Mouse (Mus musculus) limb, embryonic 11.5 days (tissue): Measurements from ENCODE around the gene Clca4a. TPM values are rescaled to one million over a fixed set of nuclear protein-coding genes. Genes with fewer than 3 reads are reported as not detected.
"Not testable (repeated sequence)": the region's sequence is repeated elsewhere in the genome, so short reads cannot be mapped to it uniquely, and the experiment has no call there.

Source experiments
- ATAC-seq: fragments of 200-750 bp; cut with Nextera tagmentation; 2 replicates; pipeline ENCODE4 v1.8.0; 2017; ENCODE audit warnings: low read depth; ENCODE audit not compliant: insufficient number of reproducible peaks, low FRiP score, low TSS enrichment
- DNase-seq: peaks from one replicate; pipeline ENCODE4 v3.0.0-alpha.2; 2015; ENCODE audit warnings: low spot score
- H3K27ac ChIP-seq: fragments of 300-500 bp; sonication (generic); replicated peaks from 2 replicates; pipeline ENCODE4 v1.5.1; 2014; ENCODE audit warnings: low read depth, mild to moderate bottlenecking, low read length
- H3K27me3 ChIP-seq: fragments of 300-500 bp; sonication (generic); 2 replicates; pipeline ENCODE4 v1.6.1; 2014; ENCODE audit warnings: mild to moderate bottlenecking, low read length, mixed read lengths; ENCODE audit not compliant: control insufficient read depth, insufficient read depth
- H3K36me3 ChIP-seq: fragments of 300-500 bp; sonication (generic); 2 replicates; pipeline ENCODE4 v1.6.1; 2014; ENCODE audit warnings: mild to moderate bottlenecking, low read length, moderate library complexity, mixed read lengths; ENCODE audit not compliant: control insufficient read depth, insufficient read depth
- H3K4me1 ChIP-seq: fragments of 300-500 bp; sonication (generic); 2 replicates; pipeline ENCODE4 v1.6.1; 2014; ENCODE audit warnings: low read length, mixed read lengths; ENCODE audit not compliant: control insufficient read depth, insufficient read depth
- H3K4me2 ChIP-seq: fragments of 300-500 bp; sonication (generic); 2 replicates; pipeline ENCODE4 v1.6.1; 2014; ENCODE audit warnings: low read depth, mild to moderate bottlenecking, moderate library complexity; ENCODE audit not compliant: severe bottlenecking
- H3K4me3 ChIP-seq: fragments of 300-500 bp; sonication (generic); 2 replicates; pipeline ENCODE4 v1.5.1; 2014; ENCODE audit warnings: low read depth, low read length
- H3K9ac ChIP-seq: fragments of 300-500 bp; sonication (generic); 2 replicates; pipeline ENCODE4 v1.6.1; 2014; ENCODE audit warnings: mild to moderate bottlenecking, low read length
- H3K9me3 ChIP-seq: fragments of 300-500 bp; sonication (generic); 2 replicates; pipeline ENCODE4 v1.6.1; 2016; ENCODE audit warnings: low read length; ENCODE audit not compliant: control insufficient read depth
- WGBS: fragments of 180-500 bp; shearing (Covaris S2); extraction: QIAGEN DNeasy Blood & Tissue Kit; methylation state at CpG from one replicate; pipeline ENCODE4 v1.1.7; 2014; 5-methylcytosine and 5-hydroxymethylcytosine counted together
- polyA plus RNA-seq: library from polyadenylated mRNA; unstranded; fragments of >200 nt; fragmentation: Nextera tagmentation; extraction: Ambion mirVana; gene quantifications from 2 replicates; pipeline ENCODE4 v1.2.1, GENCODE M21; 2014

Clca4a gene
- polyA plus RNA-seq, 1 experiment from 2014 or later, result not detected

DNA sequence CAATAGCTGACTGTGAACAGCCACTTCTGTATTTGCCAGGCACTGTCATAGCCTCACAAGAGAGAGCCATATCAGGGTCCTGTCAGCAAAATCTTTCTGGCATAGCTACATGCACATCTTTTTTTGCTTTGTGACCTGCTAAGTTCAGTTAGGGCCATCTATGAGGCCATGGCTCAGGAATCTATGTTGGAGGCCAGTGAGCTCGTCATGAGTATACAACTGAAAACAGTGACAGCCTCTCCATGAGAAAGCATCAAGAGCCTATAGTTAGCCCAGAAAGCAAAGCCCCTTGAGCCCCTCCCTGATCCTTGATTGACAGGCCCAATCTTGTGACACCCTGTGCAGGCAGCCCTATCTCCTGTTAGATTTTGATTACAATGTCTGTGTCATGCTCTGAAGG, 1.2 kb upstream of the Clca4a start:
- no peak overlapping the region for H3K4me2 ChIP-seq
- no peaks in the 10 kb centered on the region for H3K36me3 ChIP-seq
- H3K9me3 ChIP-seq, result no peaks in the 10 kb centered on the region
- DNase-seq (no peak), ATAC-seq (no peak)
- WGBS, result 82% methylated on average over 1 of the region's 1 CpGs
- H3K9ac ChIP-seq, result no peak overlapping the region
- no peak overlapping the region for H3K27ac ChIP-seq
- H3K4me3 ChIP-seq, result no peak overlapping the region
- no peaks in the 10 kb centered on the region for H3K27me3 ChIP-seq
- H3K4me1 ChIP-seq, result no peaks in the 10 kb centered on the region

DNA sequence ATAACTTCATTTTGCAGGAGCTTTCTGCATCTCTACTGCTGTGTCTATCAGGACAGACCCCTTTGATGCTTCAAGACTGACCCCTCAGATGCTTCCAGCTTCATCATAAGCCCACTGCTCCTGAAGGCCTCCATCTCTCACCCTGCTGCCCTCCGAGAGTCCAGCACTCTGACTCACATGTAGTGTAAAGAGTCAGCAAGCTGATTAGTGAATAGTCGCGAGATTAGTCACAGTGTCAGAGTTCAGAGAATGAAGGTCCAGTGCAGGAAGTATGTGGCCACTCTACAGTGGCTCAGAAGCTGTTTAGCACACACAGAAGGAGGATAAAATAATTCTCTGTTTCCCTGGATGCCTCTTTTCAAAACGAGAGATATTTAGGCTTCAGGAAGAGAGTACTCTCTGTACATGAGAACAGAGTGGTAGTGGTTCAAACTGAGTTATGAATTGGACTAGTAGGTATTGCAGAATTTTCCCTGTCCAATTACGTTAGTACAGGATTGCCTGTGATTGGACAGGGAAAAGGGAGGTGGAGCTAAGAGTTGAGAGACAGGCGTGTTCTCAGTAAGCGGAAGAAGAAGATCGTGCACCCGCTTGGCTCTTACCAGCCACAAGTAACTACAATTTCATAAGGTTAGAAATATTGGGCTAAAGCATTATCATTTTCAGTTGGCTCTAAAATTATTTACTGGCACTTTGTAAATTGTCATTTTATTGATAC, 3.1 kb downstream of the Clca4a start:
- Histone ChIP-seq H3K4me3 (no peak overlapping the region), H3K9me3 (no peaks in the 10 kb centered on the region), H3K9ac (no peak overlapping the region), H3K4me2 (no peak overlapping the region), H3K27me3 (no peaks in the 10 kb centered on the region), H3K27ac (no peak overlapping the region), H3K4me1 (no peaks in the 10 kb centered on the region), H3K36me3 (no peaks in the 10 kb centered on the region)
- ATAC-seq, result no peak
- no peak for DNase-seq
- 84% methylated on average over 9 of the region's 9 CpGs for WGBS

DNA sequence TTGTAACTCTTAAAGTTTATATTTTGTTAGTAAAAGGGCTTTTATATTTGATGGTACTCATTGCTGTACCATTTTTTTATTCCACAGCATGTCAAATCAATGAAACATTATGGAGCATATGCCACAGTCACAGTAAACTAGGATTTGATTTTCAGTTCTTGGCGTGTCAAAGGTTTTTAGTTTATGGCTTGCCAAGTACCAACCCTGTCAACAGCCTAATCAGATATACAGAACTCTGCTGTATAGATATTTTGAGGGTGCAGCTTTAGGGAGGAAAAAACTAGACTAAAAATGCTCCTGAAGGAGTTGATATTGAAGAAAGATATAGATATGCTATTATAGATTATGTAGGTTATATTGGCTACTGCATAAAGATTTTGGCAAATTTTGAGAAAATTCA, 5.1 kb downstream of the Clca4a start:
- DNase-seq, result no peak
- H3K27ac ChIP-seq, result no peak overlapping the region
- H3K9me3 ChIP-seq, result no peaks in the 10 kb centered on the region
- H3K4me3 ChIP-seq, result no peak overlapping the region
- no peaks in the 10 kb centered on the region for H3K4me1 ChIP-seq
- H3K4me2 ChIP-seq, result no peak overlapping the region
- no peak for ATAC-seq
- 100% methylated on average over 1 of the region's 1 CpGs for WGBS
- no peaks in the 10 kb centered on the region for H3K27me3 ChIP-seq
- H3K9ac ChIP-seq, result no peak overlapping the region
- no peaks in the 10 kb centered on the region for H3K36me3 ChIP-seq

DNA sequence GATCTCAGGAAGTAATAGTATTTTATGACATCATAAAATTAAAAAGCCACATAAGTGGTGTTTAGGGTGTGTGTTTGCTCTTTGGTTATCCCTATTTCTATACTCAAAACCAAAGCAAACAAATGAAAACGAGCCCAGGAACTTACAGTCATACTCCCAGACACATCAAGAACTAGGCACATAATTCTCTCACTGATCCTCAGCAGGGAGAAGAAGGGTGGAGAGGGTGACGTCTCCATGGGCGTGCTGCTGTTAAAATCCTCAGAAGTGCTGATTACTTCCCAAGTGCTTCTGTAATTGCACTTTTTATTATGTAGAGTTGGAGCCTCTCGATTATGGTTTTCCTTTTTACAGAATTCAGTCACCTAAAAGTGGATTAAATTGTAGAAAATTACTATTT, 8.8 kb downstream of the Clca4a start:
- Histone ChIP-seq H3K4me2 (no peak overlapping the region), H3K27ac (no peak overlapping the region), H3K9ac (no peak overlapping the region), H3K36me3 (no peaks in the 10 kb centered on the region), H3K4me1 (no peaks in the 10 kb centered on the region), H3K9me3 (no peaks in the 10 kb centered on the region), H3K4me3 (no peak overlapping the region), H3K27me3 (no peaks in the 10 kb centered on the region)
- ATAC-seq (no peak), DNase-seq (no peak)
- 48% methylated on average over 4 of the region's 4 CpGs for WGBS

DNA sequence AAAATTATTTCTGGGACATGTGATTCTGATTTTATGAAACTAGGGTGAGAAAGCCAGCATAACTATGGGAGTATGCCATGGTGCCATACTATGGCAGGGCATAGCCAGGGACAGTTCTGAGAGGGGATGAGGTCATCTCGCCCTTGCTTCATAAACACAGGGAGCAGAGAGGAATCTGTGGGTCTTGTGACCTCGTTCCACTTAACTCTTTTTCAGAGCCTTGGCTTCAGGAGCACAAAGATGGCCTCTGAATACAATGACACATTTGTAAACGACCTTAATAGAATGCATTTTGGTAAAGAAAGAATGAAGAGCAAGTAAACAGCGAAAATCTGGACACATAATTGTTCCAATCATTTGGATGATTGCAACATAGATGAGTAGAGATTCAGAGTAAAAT, 24.0 kb downstream of the Clca4a start:
- ATAC-seq (no peak), DNase-seq (no peak)
- H3K27ac ChIP-seq, result no peak overlapping the region
- H3K9me3 ChIP-seq, result no peaks in the 10 kb centered on the region
- no peak overlapping the region for H3K4me2 ChIP-seq
- WGBS, result 76% methylated on average over 4 of the region's 4 CpGs
- no peaks in the 10 kb centered on the region for H3K4me1 ChIP-seq
- no peak overlapping the region for H3K4me3 ChIP-seq
- H3K27me3 ChIP-seq, result no peaks in the 10 kb centered on the region
- H3K36me3 ChIP-seq, result no peaks in the 10 kb centered on the region
- no peak overlapping the region for H3K9ac ChIP-seq

DNA sequence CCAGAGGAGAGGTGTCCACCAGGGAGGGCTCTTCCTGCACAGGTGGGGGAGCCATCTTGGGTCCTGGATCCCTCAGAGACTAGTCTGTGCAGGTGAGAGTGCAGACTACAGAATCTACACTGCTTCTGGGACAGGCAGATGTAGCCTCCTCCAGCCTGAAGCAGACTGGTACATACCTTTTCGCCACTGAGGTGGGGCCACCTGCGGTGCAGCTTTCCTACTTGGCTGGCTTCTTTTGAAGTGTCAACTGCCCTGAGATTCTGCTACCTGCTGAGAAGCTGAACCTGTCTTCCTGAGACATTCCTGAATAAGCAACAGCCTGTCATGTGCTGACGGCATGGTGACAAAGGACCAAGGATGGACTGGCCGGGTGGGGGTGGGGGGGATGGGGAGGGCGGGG, 27.5 kb downstream of the Clca4a start:
- H3K9me3 ChIP-seq, H3K27ac ChIP-seq, H3K36me3 ChIP-seq, ATAC-seq, H3K4me3 ChIP-seq, H3K4me2 ChIP-seq, DNase-seq, H3K27me3 ChIP-seq, H3K4me1 ChIP-seq, H3K9ac ChIP-seq: not testable (repeated sequence)
- 27% methylated on average over 5 of the region's 5 CpGs for WGBS

- H3K4me2 ChIP-seq, H3K4me3 ChIP-seq, ATAC-seq, H3K4me1 ChIP-seq, H3K9ac ChIP-seq, H3K9me3 ChIP-seq, H3K27me3 ChIP-seq, H3K27ac ChIP-seq, H3K36me3 ChIP-seq, DNase-seq: not testable (repeated sequence)
Measured at GRCm38 (mm10) chr3:144933625-144934024, 41.2 kb downstream of the Clca4a start.

DNA sequence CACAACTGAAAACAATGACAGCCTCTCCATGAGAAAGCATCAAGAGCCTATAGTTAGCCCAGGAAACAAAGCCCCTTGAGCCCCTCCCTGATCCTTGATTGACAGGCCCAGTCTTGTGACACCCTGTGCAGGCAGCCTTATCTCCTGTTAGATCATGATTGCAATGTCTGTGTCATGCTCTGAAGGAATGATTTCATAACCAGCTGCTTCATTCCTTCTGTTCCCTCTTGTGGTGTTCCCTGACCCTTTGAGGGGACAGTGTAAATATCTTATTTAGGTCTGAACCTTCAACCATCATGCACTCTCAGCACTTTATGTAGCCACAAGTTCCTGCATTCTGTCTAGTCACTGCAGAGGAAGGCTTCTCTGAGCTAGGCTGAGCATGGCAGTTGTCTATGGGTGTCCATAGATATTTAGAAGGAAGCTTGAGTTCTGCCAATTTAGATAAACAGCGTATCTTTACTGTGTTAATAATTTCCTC, 41.8 kb downstream of the Clca4a start:
- 93% methylated on average over 1 of the region's 1 CpGs for WGBS
- ATAC-seq, result no peak

DNA sequence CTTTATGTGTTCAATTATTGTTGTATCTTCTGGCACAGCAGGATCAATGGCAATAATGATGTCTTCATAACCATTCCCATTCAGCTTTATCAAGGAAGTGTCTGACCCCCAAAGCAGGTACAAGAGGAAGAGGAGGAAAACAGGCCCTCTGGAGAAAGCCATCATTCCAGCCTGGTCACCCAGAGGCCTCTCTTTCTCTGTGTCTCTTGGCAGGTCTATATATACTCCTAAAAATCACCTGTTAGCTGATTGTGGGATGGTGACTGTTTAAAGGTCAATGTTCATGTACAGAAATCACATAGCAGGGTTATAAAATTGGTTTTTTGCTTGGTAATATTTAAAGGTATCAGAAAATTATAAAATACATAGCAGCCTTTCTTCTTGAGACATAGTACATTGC, 42.5 kb downstream of the Clca4a start, which contains the start of gene Clca4b:
Clca4b (minus strand) TSS at position 195 of the 400 bp plus-strand sequence.
- no peaks in the 10 kb centered on the region for H3K36me3 ChIP-seq
- ATAC-seq (no peak), DNase-seq (no peak)
- H3K27ac ChIP-seq, result no peak within 1 kb of the TSS
- H3K27me3 ChIP-seq, result no peaks in the 10 kb centered on the region
- H3K4me3 ChIP-seq, result no peak within 1 kb of the TSS
- H3K4me1 ChIP-seq, result no peaks in the 10 kb centered on the region
- no peaks in the 10 kb centered on the region for H3K9me3 ChIP-seq
- no peak within 1 kb of the TSS for H3K9ac ChIP-seq
- H3K4me2 ChIP-seq, result no peak within 1 kb of the TSS

More for the DNA sequence above, 41.8 kb downstream of the Clca4a start:
- Histone ChIP-seq H3K9me3 (no peaks in the 10 kb centered on the region), H3K4me1 (no peaks in the 10 kb centered on the region), H3K4me3 (no peak overlapping the region), H3K27me3 (no peaks in the 10 kb centered on the region), H3K9ac (no peak overlapping the region), H3K36me3 (no peaks in the 10 kb centered on the region), H3K27ac (no peak overlapping the region), H3K4me2 (no peak overlapping the region)
- DNase-seq, result no peak
